Mouse (Mus musculus): ENCODE data around the gene Vhl. TPM values are rescaled to one million over a fixed set of nuclear protein-coding genes. Genes with fewer than 3 reads are reported as not detected.

Gene Vhl
- total and polyA plus RNA-seq, 3 experiments = 12.0 to 12.5 TPM; not detected in 1

GRCm38 (mm10) chr6:113632863-113633262 lies 9.1 kb downstream of the Vhl start:
- no peak for TF ChIP-seq USF2 (IDR thresholded peaks at IDR 0.05; ENCODE audit: borderline replicate concordance in 1 of 2, insufficient read depth in 1 of 2, low read depth in 1 of 2, low read length in 2 of 2)
- TF ChIP-seq ELF1 (IDR thresholded peaks at IDR 0.05; ENCODE audit: low read depth, low read length) = no peak
- no peak for TF ChIP-seq RAD21 (IDR thresholded peaks at IDR 0.05; ENCODE audit: low read depth, low read length)
- no peak for TF ChIP-seq GABPA (IDR thresholded peaks at IDR 0.05; ENCODE audit: low read depth, low read length)
- no peak for TF ChIP-seq MYC (IDR thresholded peaks at IDR 0.05; ENCODE audit: low read depth, low read length)
- no peak for TF ChIP-seq CHD2 (IDR thresholded peaks at IDR 0.05; ENCODE audit: low read length)
- no peak for TF ChIP-seq TCF12 (IDR thresholded peaks at IDR 0.05; ENCODE audit: low read depth, low read length)
- no peak for TF ChIP-seq MAFK (IDR thresholded peaks at IDR 0.05; ENCODE audit: borderline replicate concordance, low read depth, low read length)
- TF ChIP-seq MXI1 (IDR thresholded peaks at IDR 0.05; ENCODE audit: low read depth, low read length) = no peak
- no peak for TF ChIP-seq MEF2A (IDR thresholded peaks at IDR 0.05; ENCODE audit: extremely low read depth, insufficient replicate concordance, low read depth, low read length, poor library complexity, severe bottlenecking)
- TF ChIP-seq MAX (IDR thresholded peaks at IDR 0.05; ENCODE audit: low read length) = no peak
- no peak for TF ChIP-seq CHD1 (IDR thresholded peaks at IDR 0.05; ENCODE audit: low read depth, low read length)
- TF ChIP-seq POLR2AphosphoS5 (IDR thresholded peaks at IDR 0.05; ENCODE audit: borderline replicate concordance, low read depth, low read length) = no peak
- no peaks in the 10 kb centered on the region; a peak in 1 of 4 replicates for H3K36me3 ChIP-seq (ENCODE audit: control insufficient read depth in 1 of 2, insufficient read depth in 2 of 2, low read length in 2 of 2)
- no peak overlapping the region for H3K27ac ChIP-seq (ENCODE audit: control insufficient read depth, low read depth, low read length)

GRCm38 (mm10) chr6:113638302-113639040 lies 14.7 kb downstream of the Vhl start, which contains the start of gene Irak2:
Gene Irak2, plus strand, starts transcription at chr6:113638467.
- Histone ChIP-seq H3K79me2 (ENCODE audit: control insufficient read depth, insufficient read depth, low read length, poor library complexity) (no peaks in the 10 kb centered on the region), H3K36me3 (ENCODE audit: control insufficient read depth in 1 of 2, insufficient read depth in 2 of 2, low read length in 2 of 2) (no peaks in the 10 kb centered on the region; a peak in 1 of 4 replicates), H3K4me3 (ENCODE audit: control insufficient read depth in 1 of 2, insufficient read depth in 1 of 2, low read depth in 2 of 2, low read length in 2 of 2) (peak within 1 kb of the TSS; percentile 74 to 80), H3K27me3 (ENCODE audit: control insufficient read depth in 1 of 2, insufficient read depth in 2 of 2, low read length in 2 of 2) (no peaks in the 10 kb centered on the region), H3K4me1 (ENCODE audit: control insufficient read depth in 1 of 2, insufficient read depth in 2 of 2, low read length in 2 of 2) (peaks cover 0 to 5% of the 10 kb centered on the region in 2 experiments; a peak in 1 of 4 replicates), H3K27ac (ENCODE audit: control insufficient read depth, low read depth, low read length) (peak within 1 kb of the TSS; percentile 57), H3K9ac (ENCODE audit: control insufficient read depth, low read depth, low read length, poor library complexity, severe bottlenecking) (peak within 1 kb of the TSS; percentile 67), H3K9me3 (replicated peaks; ENCODE audit: insufficient read depth, low read length) (no peaks in the 10 kb centered on the region)
- DNase-seq (ENCODE audit: low read depth, low spot score) = peak; percentile 95
- TF ChIP-seq MAFK (IDR thresholded peaks at IDR 0.05; ENCODE audit: borderline replicate concordance, low read depth, low read length) = no peak; the same call in 1 of the 2 replicates
- TF ChIP-seq ETS1 (IDR thresholded peaks at IDR 0.05; ENCODE audit: low read depth, low read length) = peak; percentile 30; the same call in 1 of the 2 replicates
- TF ChIP-seq UBTF (IDR thresholded peaks at IDR 0.05; ENCODE audit: borderline replicate concordance, insufficient read depth, low read depth, low read length) = peak; percentile 82; the same call in 1 of the 2 replicates
- TF ChIP-seq NELFE (IDR thresholded peaks at IDR 0.05; ENCODE audit: low read depth, low read length) = peak; percentile 46
- TF ChIP-seq NRF1 (IDR thresholded peaks at IDR 0.05; ENCODE audit: insufficient read depth, low read depth, low read length, poor library complexity, severe bottlenecking) = no peak
- peak; percentile 86 for TF ChIP-seq SMC3 (IDR thresholded peaks at IDR 0.05; ENCODE audit: low read depth, low read length)
- peak; percentile 55 to 76 for TF ChIP-seq EP300 (IDR thresholded peaks at IDR 0.05; ENCODE audit: low read depth in 1 of 2, low read length in 2 of 2)
- TF ChIP-seq TCF12 (IDR thresholded peaks at IDR 0.05; ENCODE audit: low read depth, low read length) = peak; percentile 82
- TF ChIP-seq JUND (IDR thresholded peaks at IDR 0.05; ENCODE audit: low read depth, low read length) = no peak
- no peak for TF ChIP-seq GABPA (IDR thresholded peaks at IDR 0.05; ENCODE audit: low read depth, low read length)
- TF ChIP-seq CHD1 (IDR thresholded peaks at IDR 0.05; ENCODE audit: low read depth, low read length) = no peak
- TF ChIP-seq HCFC1 (IDR thresholded peaks at IDR 0.05; ENCODE audit: low read depth, low read length) = peak; percentile 28; the same call in 1 of the 2 replicates
- peak; percentile 47; a peak in 1 of 4 replicates for TF ChIP-seq POLR2A (IDR thresholded peaks at IDR 0.05; ENCODE audit: control insufficient read depth in 1 of 2, insufficient read depth in 1 of 2, low read depth in 1 of 2, low read length in 2 of 2, poor library complexity in 1 of 2)
- TF ChIP-seq ZC3H11A (IDR thresholded peaks at IDR 0.05; ENCODE audit: low read depth, low read length) = peak; percentile 83
- peak; percentile 39 for TF ChIP-seq MXI1 (IDR thresholded peaks at IDR 0.05; ENCODE audit: low read depth, low read length)
- peak; percentile 98 for TF ChIP-seq TBP (IDR thresholded peaks at IDR 0.05; ENCODE audit: low read depth, low read length)
- TF ChIP-seq MEF2A (IDR thresholded peaks at IDR 0.05; ENCODE audit: extremely low read depth, insufficient replicate concordance, low read depth, low read length, poor library complexity, severe bottlenecking) = no peak
- no peak for TF ChIP-seq KAT2A (conservative IDR thresholded peaks at IDR 0.05; ENCODE audit: low read depth, low read length)
- TF ChIP-seq USF2 (IDR thresholded peaks at IDR 0.05; ENCODE audit: borderline replicate concordance in 1 of 2, insufficient read depth in 1 of 2, low read depth in 1 of 2, low read length in 2 of 2) = no peak
- TF ChIP-seq POLR2AphosphoS5 (IDR thresholded peaks at IDR 0.05; ENCODE audit: borderline replicate concordance, low read depth, low read length) = no peak
- no peak for TF ChIP-seq ZNF384 (IDR thresholded peaks at IDR 0.05; ENCODE audit: low read depth, low read length)
- TF ChIP-seq MAZ (IDR thresholded peaks at IDR 0.05; ENCODE audit: low read depth, low read length) = peak; percentile 67; the same call in 1 of the 2 replicates

More at GRCm38 (mm10) chr6:113632863-113633262, 9.1 kb downstream of the Vhl start:
- Histone ChIP-seq H3K79me2 (ENCODE audit: control insufficient read depth, insufficient read depth, low read length, poor library complexity) (no peaks in the 10 kb centered on the region), H3K27me3 (ENCODE audit: control insufficient read depth in 1 of 2, insufficient read depth in 2 of 2, low read length in 2 of 2) (no peaks in the 10 kb centered on the region), H3K9me3 (replicated peaks; ENCODE audit: insufficient read depth, low read length) (no peaks in the 10 kb centered on the region), H3K9ac (ENCODE audit: control insufficient read depth, low read depth, low read length, poor library complexity, severe bottlenecking) (no peak overlapping the region), H3K4me3 (ENCODE audit: control insufficient read depth in 1 of 2, insufficient read depth in 1 of 2, low read depth in 2 of 2, low read length in 2 of 2) (no peak overlapping the region), H3K4me1 (ENCODE audit: control insufficient read depth in 1 of 2, insufficient read depth in 2 of 2, low read length in 2 of 2) (no peaks in the 10 kb centered on the region)
- no peak for DNase-seq (ENCODE audit: low read depth, low spot score)

Measured in MEL (cell line).